Mouse (Mus musculus) inflammation-experienced regulatory T-cells, adult 6 months (primary cell): ENCODE results near the gene Lamc2. TPM values are rescaled to one million over a fixed set of nuclear protein-coding genes. Genes with fewer than 3 reads are reported as not detected.

ENCODE experiments used
- ATAC-seq: one replicate; pipeline ENCODE4 v1.8.0; 2017
- polyA plus RNA-seq, 3 experiments: library from polyadenylated mRNA; unstranded; fragments of 100-300 nt; shearing (Covaris generic); gene quantifications; one replicate each; pipeline ENCODE4 v1.2.1; 2017

Lamc2 gene
- polyA plus RNA-seq, 3 experiments from 2014 or later: 0.12 to 1.1 TPM; not detected in 1

- no peak for ATAC-seq
These were observed 59.5 kb downstream of the Lamc2 start for GRCm38 (mm10) chr1:153126491-153127381.

DNA sequence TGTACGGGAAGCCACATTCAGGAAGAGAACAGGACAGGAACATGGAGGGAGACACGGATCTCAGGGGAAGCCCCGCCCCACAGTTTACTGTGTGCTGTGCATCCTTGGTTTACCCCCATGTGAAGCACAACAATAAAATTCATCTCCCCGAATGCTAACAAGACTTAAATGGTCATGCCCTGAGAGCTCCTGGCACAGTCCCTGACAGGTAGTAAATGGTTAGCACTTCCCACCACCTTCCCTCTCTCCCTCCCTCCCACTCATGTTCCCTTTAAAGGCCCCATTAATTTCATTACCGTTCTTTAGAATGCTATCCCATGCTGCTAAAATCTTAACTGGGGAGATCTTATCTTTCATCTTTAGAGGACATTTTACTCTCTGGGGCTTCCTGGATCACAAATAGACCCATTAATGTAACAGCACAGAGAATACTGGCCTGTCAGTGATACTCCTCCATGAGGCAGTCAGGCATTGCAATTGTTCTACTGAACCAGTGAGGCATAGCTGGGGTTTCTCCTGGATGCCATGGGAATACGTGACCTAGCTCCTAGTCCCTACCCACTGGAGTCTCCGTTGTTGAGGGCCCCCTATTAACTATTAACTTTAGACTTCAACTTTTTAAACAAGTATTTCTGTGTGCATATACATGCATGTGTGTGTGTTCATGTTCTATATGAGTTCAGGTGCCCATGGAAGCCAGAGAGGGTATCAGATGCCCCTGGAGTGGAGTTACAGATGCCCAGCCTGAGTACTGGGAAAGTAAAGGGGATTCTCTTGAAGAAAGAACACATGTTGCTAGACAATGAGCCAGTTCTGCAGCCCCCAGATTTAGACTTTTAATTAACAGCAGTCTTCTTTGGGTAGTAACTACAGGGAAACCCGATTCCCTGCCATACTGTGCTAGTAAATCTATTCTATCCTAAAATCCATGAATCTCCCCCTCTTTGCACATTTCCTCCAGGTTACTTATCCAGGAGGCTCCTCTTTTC is 60.7 kb downstream of the Lamc2 start:
- ATAC-seq: no peak

GRCm38 (mm10) chr1:153124502-153124901 is 61.7 kb downstream of the Lamc2 start:
- no peak for ATAC-seq

DNA sequence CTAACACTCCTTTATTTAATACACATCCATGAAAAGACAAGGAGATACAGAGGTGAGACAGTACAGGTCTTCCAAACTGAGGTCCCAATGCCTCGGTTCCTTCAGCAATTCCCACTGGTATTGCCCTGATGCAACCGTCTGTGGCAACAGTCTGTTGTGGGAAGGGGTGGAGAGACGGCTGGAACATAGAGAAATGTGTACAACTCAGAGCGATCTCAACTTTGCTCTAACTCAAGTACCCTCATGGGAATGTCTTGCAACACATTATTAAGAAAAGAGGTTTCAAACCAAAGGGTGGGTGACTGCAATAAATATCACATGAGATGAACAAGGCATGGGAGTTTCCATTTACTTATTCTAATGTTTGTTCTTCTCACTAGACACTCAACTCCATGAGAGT is 63.5 kb downstream of the Lamc2 start:
- ATAC-seq: no peak

GRCm38 (mm10) chr1:153121320-153121719 is 64.9 kb downstream of the Lamc2 start:
- no peak for ATAC-seq

- no peak for ATAC-seq
These were observed 65.7 kb downstream of the Lamc2 start for GRCm38 (mm10) chr1:153120544-153120943.

GRCm38 (mm10) chr1:153115315-153115714 is 70.9 kb downstream of the Lamc2 start:
- no peak for ATAC-seq

GRCm38 (mm10) chr1:153111596-153111995 is 74.7 kb downstream of the Lamc2 start:
- ATAC-seq: no peak

- no peak for ATAC-seq
These were observed 76.4 kb downstream of the Lamc2 start for GRCm38 (mm10) chr1:153109836-153110235.

GRCm38 (mm10) chr1:153109346-153109745 is 76.9 kb downstream of the Lamc2 start:
- ATAC-seq: no peak

DNA sequence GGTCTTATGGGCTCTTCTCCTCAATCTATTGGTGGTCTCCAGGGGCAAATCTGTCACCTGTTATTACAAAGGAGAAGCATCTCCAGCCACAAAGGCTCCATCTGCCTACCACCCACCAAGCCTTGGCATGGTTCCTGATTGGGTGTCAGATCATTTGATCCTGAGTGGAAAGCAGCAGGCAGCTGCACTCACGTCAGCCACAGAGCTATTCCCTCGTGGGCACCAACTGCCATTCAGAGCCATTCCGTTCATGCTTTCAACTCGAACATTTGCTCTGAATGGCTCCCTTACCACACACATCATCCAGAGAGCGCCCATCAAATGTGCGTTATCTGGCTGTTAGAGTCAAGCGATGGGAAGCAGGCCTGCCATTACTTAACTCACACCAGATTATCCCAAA is 78.4 kb downstream of the Lamc2 start:
- no peak for ATAC-seq

DNA sequence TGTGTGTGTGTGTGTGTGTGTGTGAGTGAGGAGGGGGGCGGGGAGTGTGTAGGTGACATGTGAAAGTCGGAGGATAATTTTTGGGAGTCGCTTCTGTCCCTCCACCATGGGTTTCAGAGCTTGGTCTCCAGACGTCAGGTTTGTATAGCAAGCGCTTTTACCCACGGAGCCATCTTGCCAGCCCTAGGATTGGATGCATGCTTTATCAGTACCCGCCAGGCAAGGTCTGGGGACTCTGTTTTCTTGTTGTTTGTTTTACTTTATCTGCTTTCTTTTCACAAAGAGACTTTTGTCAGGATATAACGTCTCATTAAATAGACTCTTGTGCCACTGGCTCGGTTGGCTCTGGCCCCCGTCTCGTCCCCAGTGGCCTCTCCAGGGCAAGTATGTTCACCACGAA is 81.4 kb downstream of the Lamc2 start:
- ATAC-seq: no peak

DNA sequence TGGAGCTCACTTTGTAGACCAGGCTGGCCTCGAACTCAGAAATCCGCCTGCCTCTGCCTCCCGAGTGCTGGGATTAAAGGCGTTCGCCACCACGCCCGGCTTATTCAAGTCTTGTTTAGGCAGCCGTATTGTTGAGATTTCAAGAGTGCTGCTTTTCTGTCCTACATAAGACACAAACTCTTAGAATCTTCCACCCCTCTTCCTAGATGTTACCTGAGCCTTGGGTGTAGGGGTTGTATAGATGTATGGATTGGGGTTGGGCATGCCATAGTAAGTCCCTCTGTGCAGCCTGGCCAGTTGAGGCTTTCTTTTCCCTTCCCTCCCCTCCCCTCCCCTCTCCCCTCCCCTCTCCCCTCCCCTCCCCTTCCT is 83.1 kb downstream of the Lamc2 start:
- no peak for ATAC-seq

DNA sequence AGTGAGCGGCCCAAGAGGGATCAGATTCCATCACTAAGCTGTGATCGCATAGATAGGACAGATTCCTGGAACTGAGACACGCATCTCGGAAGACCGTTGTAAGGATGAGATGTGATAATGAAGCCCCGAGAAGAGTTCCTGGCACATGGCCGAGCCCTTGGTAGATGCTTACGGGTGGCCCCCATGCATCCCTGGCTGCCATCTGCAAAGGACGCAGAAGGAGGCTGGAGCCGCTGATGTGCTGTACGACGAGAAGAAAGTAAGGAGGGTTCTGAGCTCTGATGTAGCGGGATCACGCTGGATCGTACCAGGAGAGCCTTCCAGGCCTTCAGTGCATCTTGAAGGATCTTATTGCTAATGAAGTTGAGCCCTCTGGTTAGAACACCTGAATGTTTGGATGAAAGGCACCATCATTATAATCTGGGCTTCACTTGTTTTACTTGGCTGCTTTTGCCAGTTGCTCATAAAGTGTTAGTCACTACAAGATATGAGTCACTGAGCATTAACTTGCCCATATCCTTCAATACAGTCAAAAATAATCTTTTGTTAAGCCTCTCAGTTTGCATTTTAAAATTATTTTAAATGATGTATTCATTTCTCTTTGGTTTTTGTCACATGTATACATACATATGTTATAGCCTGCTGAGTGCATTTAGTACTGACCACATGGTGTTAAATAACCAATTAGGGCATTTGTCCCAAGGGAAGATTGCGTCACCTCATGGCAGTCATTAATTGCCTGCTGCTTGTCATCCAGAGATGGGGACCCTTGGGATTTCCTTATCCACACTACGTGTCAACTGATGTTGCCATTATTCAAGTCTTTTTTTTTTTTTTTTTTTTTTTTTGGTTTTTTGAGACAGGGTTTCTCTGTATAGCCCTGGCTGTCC is 83.7 kb downstream of the Lamc2 start:
- no peak for ATAC-seq

- ATAC-seq: peak; percentile 80
These were observed 84.8 kb downstream of the Lamc2 start for GRCm38 (mm10) chr1:153101327-153101880.

- no peak for ATAC-seq
These were observed 85.3 kb downstream of the Lamc2 start for GRCm38 (mm10) chr1:153100912-153101311.

DNA sequence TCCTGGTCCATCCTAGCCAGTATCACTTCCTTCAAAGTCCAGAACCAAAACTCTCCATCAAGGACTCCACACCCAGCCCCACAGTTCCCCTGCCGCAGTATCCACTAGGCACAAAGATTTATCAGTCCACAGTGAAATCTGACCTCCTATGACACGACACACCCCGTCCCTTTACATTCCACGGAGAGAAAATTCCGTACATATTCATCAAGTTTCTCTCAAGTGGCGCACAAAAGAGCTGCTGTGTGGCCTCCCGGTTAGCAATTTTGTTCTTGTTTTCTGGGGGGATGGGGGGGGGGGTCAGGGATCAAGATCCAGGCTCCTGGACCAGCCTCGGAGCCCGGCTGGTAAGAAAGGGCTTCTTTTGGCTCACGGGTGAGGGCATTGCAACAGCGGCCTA is 87.7 kb downstream of the Lamc2 start:
- no peak for ATAC-seq

DNA sequence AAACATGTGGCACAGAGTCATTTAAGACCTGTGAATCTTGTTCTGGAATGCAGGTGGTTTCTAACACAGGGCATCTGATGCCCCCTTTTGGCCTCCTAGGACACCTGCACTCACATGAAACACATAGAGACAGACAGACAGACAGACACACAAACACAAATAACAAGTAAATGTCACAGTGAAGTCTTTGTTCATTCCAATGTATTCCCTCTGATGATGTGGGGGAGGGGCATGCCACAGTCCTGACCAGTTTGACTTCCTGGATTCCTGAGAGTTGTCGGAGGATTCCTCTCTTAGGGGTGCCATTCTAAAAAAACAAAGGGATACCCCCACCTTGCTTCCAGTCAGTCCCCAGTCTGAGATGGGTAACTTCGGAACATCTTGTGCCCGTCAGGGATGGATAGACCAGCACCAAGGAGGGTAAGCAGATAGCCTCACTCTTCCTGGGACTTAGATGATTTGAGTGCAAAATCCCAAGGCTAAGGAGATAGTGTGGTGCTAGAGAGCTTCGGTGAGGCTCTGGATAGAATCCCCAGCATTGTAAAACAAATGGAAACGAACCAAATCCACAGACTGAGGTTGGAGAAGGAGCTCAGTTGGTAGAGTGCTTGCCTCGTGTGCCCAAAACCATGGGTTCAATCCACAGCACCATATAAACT is 89.1 kb downstream of the Lamc2 start:
- no peak for ATAC-seq

DNA sequence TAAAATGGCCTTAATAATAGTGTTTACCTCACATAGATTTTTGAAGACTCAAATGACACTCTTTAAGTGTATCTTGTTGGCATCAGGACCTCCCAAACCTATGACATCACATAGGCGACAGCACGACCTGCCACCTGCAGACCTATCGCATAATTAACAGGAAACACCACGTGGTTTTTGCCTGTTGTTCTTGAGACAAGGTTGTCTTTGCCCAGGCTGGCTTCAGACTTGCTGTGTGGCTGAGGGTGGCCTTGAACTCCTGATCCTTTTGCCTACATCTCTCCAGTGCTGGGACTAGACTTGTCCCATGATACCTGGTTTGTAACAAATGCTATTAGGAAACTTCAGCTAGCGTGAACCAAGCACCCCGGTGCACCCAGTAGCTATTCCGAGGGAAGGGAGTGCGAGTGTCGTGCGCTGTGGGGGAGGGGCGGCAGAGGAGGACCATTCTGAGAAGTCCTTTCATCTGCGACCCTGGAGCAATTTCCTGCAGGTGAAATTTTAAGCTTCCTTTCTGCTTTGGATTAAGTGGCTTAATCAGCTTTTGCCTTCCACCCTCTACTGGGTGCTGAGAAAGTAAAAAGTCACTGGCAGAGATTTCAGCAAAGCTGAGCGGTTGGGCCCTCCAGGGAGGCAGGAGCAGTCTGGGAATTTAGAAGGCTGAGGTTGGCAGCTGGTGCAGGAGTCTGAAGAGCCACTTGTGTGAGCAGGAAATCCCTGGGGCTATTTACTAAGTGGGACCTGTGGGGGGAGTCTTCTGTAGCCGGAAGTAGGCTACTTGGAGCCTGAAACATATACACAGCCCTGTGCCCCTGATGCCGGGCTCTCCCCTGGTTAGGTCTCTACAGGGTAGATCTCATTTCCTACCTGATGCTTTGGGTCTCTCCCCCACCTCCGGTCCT is 90.2 kb downstream of the Lamc2 start:
- no peak for ATAC-seq

- no peak for ATAC-seq
These were observed 90.9 kb downstream of the Lamc2 start for GRCm38 (mm10) chr1:153095328-153095727.
